Mouse (Mus musculus) hindbrain, embryonic 11.5 days (tissue): ENCODE measurements around the gene Tbc1d2b. TPM values are rescaled to one million over a fixed set of nuclear protein-coding genes. Genes with fewer than 3 reads are reported as not detected.
A peak's percentile ranks its signal among the peaks of the same experiment; 100 is the strongest.

Experiments used
- ATAC-seq: fragments of 200-750 bp; cut with Nextera tagmentation; 2 replicates; pipeline ENCODE4 v1.8.0; 2017; ENCODE audit warnings: mild to moderate bottlenecking, moderate TSS enrichment, moderate library complexity; ENCODE audit not compliant: low FRiP score
- DNase-seq: peaks from one replicate; pipeline ENCODE4 v3.0.0-alpha.2; 2015; ENCODE audit warnings: low spot score
- H3K27ac ChIP-seq: fragments of 300-500 bp; sonication (generic); 2 replicates; pipeline ENCODE4 v1.5.1; 2014; ENCODE audit warnings: mild to moderate bottlenecking, low read depth, low read length
- H3K27me3 ChIP-seq: fragments of 300-500 bp; sonication (generic); 2 replicates; pipeline ENCODE4 v1.6.1; 2014; ENCODE audit warnings: mild to moderate bottlenecking, low read length, moderate library complexity, mixed read lengths; ENCODE audit not compliant: control insufficient read depth, insufficient read depth
- H3K36me3 ChIP-seq: fragments of 300-500 bp; sonication (generic); 2 replicates; pipeline ENCODE4 v1.6.1; 2014; ENCODE audit warnings: mild to moderate bottlenecking, low read length, moderate library complexity, mixed read lengths; ENCODE audit not compliant: control insufficient read depth, insufficient read depth
- H3K4me1 ChIP-seq: fragments of 300-500 bp; sonication (generic); replicated peaks from 2 replicates; pipeline ENCODE4 v1.6.1; 2014; ENCODE audit warnings: low read length, mixed read lengths; ENCODE audit not compliant: control insufficient read depth, insufficient read depth
- H3K4me2 ChIP-seq: fragments of 300-500 bp; sonication (generic); replicated peaks from 2 replicates; pipeline ENCODE4 v1.6.1; 2014; ENCODE audit warnings: mild to moderate bottlenecking, low read depth, low read length
- H3K4me3 ChIP-seq: fragments of 300-500 bp; sonication (generic); 2 replicates; pipeline ENCODE4 v1.5.1; 2014; ENCODE audit warnings: low read depth, low read length
- H3K9ac ChIP-seq: fragments of 300-500 bp; sonication (generic); 2 replicates; pipeline ENCODE4 v1.6.1; 2014; ENCODE audit warnings: low read depth, low read length
- H3K9me3 ChIP-seq: fragments of 300-500 bp; sonication (generic); 2 replicates; pipeline ENCODE4 v1.6.1; 2016; ENCODE audit warnings: low read length; ENCODE audit not compliant: control insufficient read depth
- WGBS: fragments of 180-500 bp; shearing (Covaris S2); extraction: QIAGEN DNeasy Blood & Tissue Kit; methylation state at CpG from one replicate; pipeline ENCODE4 v1.1.7; 2014; 5-methylcytosine and 5-hydroxymethylcytosine counted together
- polyA plus RNA-seq: library from polyadenylated mRNA; unstranded; fragments of >200 nt; fragmentation: Nextera tagmentation; extraction: Ambion mirVana; gene quantifications from 2 replicates; pipeline ENCODE4 v1.2.1, GENCODE M21; 2014

The Tbc1d2b gene
- polyA plus RNA-seq, 1 experiment from 2014 or later, result 8.0 TPM

- H3K4me1 ChIP-seq, result no peaks in the 10 kb centered on the region
- no peaks in the 10 kb centered on the region for H3K36me3 ChIP-seq
- no peak overlapping the region for H3K27ac ChIP-seq
- no peaks in the 10 kb centered on the region for H3K27me3 ChIP-seq
- no peak overlapping the region for H3K4me3 ChIP-seq
- H3K9ac ChIP-seq, result no peak overlapping the region
- ATAC-seq, result no peak
- no peak overlapping the region for H3K4me2 ChIP-seq
- H3K9me3 ChIP-seq, result no peaks in the 10 kb centered on the region
- 72% methylated on average over 7 of the region's 7 CpGs for WGBS
- DNase-seq, result peak; percentile 10
Observed at GRCm38 (mm10) chr9:90241618-90242017, 29.0 kb downstream of the Tbc1d2b start.

GRCm38 (mm10) chr9:90241041-90241440 is 29.6 kb downstream of the Tbc1d2b start:
- H3K9ac ChIP-seq, result no peak overlapping the region
- ATAC-seq (no peak), DNase-seq (no peak)
- H3K27ac ChIP-seq, result no peak overlapping the region
- H3K4me3 ChIP-seq, result no peak overlapping the region
- no peaks in the 10 kb centered on the region for H3K9me3 ChIP-seq
- no peaks in the 10 kb centered on the region for H3K27me3 ChIP-seq
- no peaks in the 10 kb centered on the region for H3K36me3 ChIP-seq
- no peaks in the 10 kb centered on the region for H3K4me1 ChIP-seq
- H3K4me2 ChIP-seq, result no peak overlapping the region
- WGBS, result 92% methylated on average over 6 of the region's 6 CpGs

- DNase-seq (no peak), ATAC-seq (no peak)
- no peak overlapping the region for H3K4me2 ChIP-seq
- H3K9ac ChIP-seq, result no peak overlapping the region
- H3K27ac ChIP-seq, result no peak overlapping the region
- H3K4me1 ChIP-seq, result no peaks in the 10 kb centered on the region
- no peaks in the 10 kb centered on the region for H3K36me3 ChIP-seq
- no peak overlapping the region for H3K4me3 ChIP-seq
- 80% methylated on average over 4 of the region's 4 CpGs for WGBS
- no peaks in the 10 kb centered on the region for H3K27me3 ChIP-seq
- no peaks in the 10 kb centered on the region for H3K9me3 ChIP-seq
Observed at GRCm38 (mm10) chr9:90240560-90240959, 30.0 kb downstream of the Tbc1d2b start.

GRCm38 (mm10) chr9:90237232-90238062 is 33.2 kb downstream of the Tbc1d2b start:
- 81% methylated on average over 9 of the region's 9 CpGs for WGBS
- Histone ChIP-seq H3K27me3 (no peaks in the 10 kb centered on the region), H3K4me2 (no peak overlapping the region), H3K4me1 (no peaks in the 10 kb centered on the region), H3K36me3 (no peaks in the 10 kb centered on the region), H3K9ac (no peak overlapping the region), H3K4me3 (no peak overlapping the region), H3K27ac (no peak overlapping the region), H3K9me3 (no peaks in the 10 kb centered on the region)
- no peak for ATAC-seq
- DNase-seq, result no peak

- Histone ChIP-seq H3K4me2 (no peak overlapping the region), H3K9ac (no peak overlapping the region), H3K27me3 (no peaks in the 10 kb centered on the region), H3K9me3 (no peaks in the 10 kb centered on the region), H3K36me3 (no peaks in the 10 kb centered on the region), H3K4me1 (no peaks in the 10 kb centered on the region), H3K4me3 (no peak overlapping the region), H3K27ac (no peak overlapping the region)
- DNase-seq (no peak), ATAC-seq (no peak)
- WGBS, result 92% methylated on average over 5 of the region's 5 CpGs
Observed at GRCm38 (mm10) chr9:90236817-90237216, 33.8 kb downstream of the Tbc1d2b start.

- WGBS, result 89% methylated on average over 10 of the region's 10 CpGs
- Histone ChIP-seq H3K9ac (no peak overlapping the region), H3K4me1 (no peaks in the 10 kb centered on the region), H3K9me3 (no peaks in the 10 kb centered on the region), H3K4me2 (no peak overlapping the region), H3K27me3 (no peaks in the 10 kb centered on the region), H3K36me3 (no peaks in the 10 kb centered on the region), H3K4me3 (no peak overlapping the region), H3K27ac (no peak overlapping the region)
- DNase-seq (no peak), ATAC-seq (no peak)
Observed at GRCm38 (mm10) chr9:90235258-90235882, 35.2 kb downstream of the Tbc1d2b start.

- 92% methylated on average over 5 of the region's 5 CpGs for WGBS
Observed at GRCm38 (mm10) chr9:90234786-90235185, 35.8 kb downstream of the Tbc1d2b start.

GRCm38 (mm10) chr9:90233906-90234419 is 36.6 kb downstream of the Tbc1d2b start:
- no peak; the same call in 1 of the 2 replicates for ATAC-seq

More at GRCm38 (mm10) chr9:90234786-90235185, 35.8 kb downstream of the Tbc1d2b start:
- ATAC-seq, result no peak
- DNase-seq, result no peak
- H3K9ac ChIP-seq, result no peak overlapping the region
- no peak overlapping the region for H3K4me2 ChIP-seq
- no peak overlapping the region for H3K4me3 ChIP-seq
- no peaks in the 10 kb centered on the region for H3K4me1 ChIP-seq
- H3K9me3 ChIP-seq, result no peaks in the 10 kb centered on the region
- H3K27me3 ChIP-seq, result no peaks in the 10 kb centered on the region
- no peaks in the 10 kb centered on the region for H3K36me3 ChIP-seq
- no peak overlapping the region for H3K27ac ChIP-seq

More at GRCm38 (mm10) chr9:90233906-90234419, 36.6 kb downstream of the Tbc1d2b start:
- Histone ChIP-seq H3K4me2 (no peak overlapping the region), H3K4me1 (no peaks in the 10 kb centered on the region), H3K9ac (no peak overlapping the region), H3K27ac (no peak overlapping the region), H3K36me3 (no peaks in the 10 kb centered on the region), H3K27me3 (no peaks in the 10 kb centered on the region), H3K9me3 (no peaks in the 10 kb centered on the region), H3K4me3 (no peak overlapping the region)
- WGBS, result 92% methylated on average over 5 of the region's 5 CpGs
- DNase-seq, result no peak
